Mouse (Mus musculus): ENCODE results near the gene 3110082J24Rik. TPM values are rescaled to one million over a fixed set of nuclear protein-coding genes. Genes with fewer than 3 reads are reported as not detected.

The 3110082J24Rik gene
- polyA plus RNA-seq, 1 experiment from 2014 or later, result 5.8 TPM

Other genes starting within 250 kb of the 3110082J24Rik start
- not detected in 2 replicates for gene Il6, start 93.0 kb downstream of the 3110082J24Rik start, polyA plus RNA-seq (2015; fragmentation: Nextera tagmentation; extraction: Ambion mirVana)
- 52.8 and 67.6 TPM in 2 replicates for gene Tyms, start 32.5 kb downstream of the 3110082J24Rik start, polyA plus RNA-seq (2015; fragmentation: Nextera tagmentation; extraction: Ambion mirVana)
- 15.6 and 17.2 TPM in 2 replicates for gene Garem2, start 925 bp downstream of the 3110082J24Rik start, polyA plus RNA-seq (2015; fragmentation: Nextera tagmentation; extraction: Ambion mirVana)
- 82.3 and 87.1 TPM in 2 replicates for gene Hadha, start 49.1 kb upstream of the 3110082J24Rik start, polyA plus RNA-seq (2015; fragmentation: Nextera tagmentation; extraction: Ambion mirVana)
- 81.2 and 81.5 TPM in 2 replicates for gene Hadhb, start 49.2 kb upstream of the 3110082J24Rik start, polyA plus RNA-seq (2015; fragmentation: Nextera tagmentation; extraction: Ambion mirVana)
- not detected in 2 replicates for gene Adgrf3, start 99.6 kb upstream of the 3110082J24Rik start, polyA plus RNA-seq (2015; fragmentation: Nextera tagmentation; extraction: Ambion mirVana)
- 23.8 and 27.0 TPM in 2 replicates for gene Selenoi, start 126.5 kb upstream of the 3110082J24Rik start, polyA plus RNA-seq (2015; fragmentation: Nextera tagmentation; extraction: Ambion mirVana)
- gene Drc1, start 175.3 kb upstream of the 3110082J24Rik start, polyA plus RNA-seq (2015; fragmentation: Nextera tagmentation; extraction: Ambion mirVana), result 2.6 and 2.7 TPM in 2 replicates